Mouse (Mus musculus) cortical plate, adult 2 months (tissue): ENCODE measurements around the gene Sgca.

Experiments
- CTCF ChIP-seq: fragments of 200-500 bp; IDR thresholded peaks from 2 replicates; pipeline ENCODE4 v1.5.1; 2011; ENCODE audit warnings: mild to moderate bottlenecking, control low read depth, low read length; ENCODE audit not compliant: insufficient read depth; ENCODE audit errors: extremely low read depth
- POLR2A ChIP-seq: fragments of 200-500 bp; IDR thresholded peaks from 2 replicates; pipeline ENCODE4 v1.6.1; 2011; ENCODE audit warnings: mild to moderate bottlenecking, low read length, control low read depth; ENCODE audit not compliant: insufficient read depth; ENCODE audit errors: extremely low read depth

GRCm38 (mm10) chr11:95009629-95010014 lies 33.5 kb upstream of the Sgca start, which contains the start of gene Samd14:
- TF ChIP-seq CTCF (no peak), POLR2A (peak; percentile 46; the same call in 1 of the 2 replicates)
